Mouse (Mus musculus) hindbrain, embryonic 12.5 days (tissue): ENCODE measurements around the gene Aff3. TPM values are rescaled to one million over a fixed set of nuclear protein-coding genes. Genes with fewer than 3 reads are reported as not detected.

Experiments used
- polyA plus RNA-seq: library from polyadenylated mRNA; unstranded; fragments of >200 nt; fragmentation: Nextera tagmentation; extraction: Ambion mirVana; gene quantifications from 2 replicates; pipeline ENCODE4 v1.2.1, GENCODE M21; 2016

Aff3 gene
- polyA plus RNA-seq, 1 experiment from 2014 or later = 45.2 TPM

Other genes starting within 250 kb of the Aff3 start
- gene Lonrf2, start 171.8 kb upstream of the Aff3 start, polyA plus RNA-seq = 7.6 and 8.2 TPM in 2 replicates
- 31.0 and 32.4 TPM in 2 replicates for gene Chst10, start 233.2 kb upstream of the Aff3 start, polyA plus RNA-seq